Mouse (Mus musculus): ENCODE measurements at regions not wholly inside any gene's neighbourhood (a gene's known extent, or its start where the extent isn't known, plus 50 kb on each side); places are given as distances from the start of the nearest gene placed in this dataset.

DNA sequence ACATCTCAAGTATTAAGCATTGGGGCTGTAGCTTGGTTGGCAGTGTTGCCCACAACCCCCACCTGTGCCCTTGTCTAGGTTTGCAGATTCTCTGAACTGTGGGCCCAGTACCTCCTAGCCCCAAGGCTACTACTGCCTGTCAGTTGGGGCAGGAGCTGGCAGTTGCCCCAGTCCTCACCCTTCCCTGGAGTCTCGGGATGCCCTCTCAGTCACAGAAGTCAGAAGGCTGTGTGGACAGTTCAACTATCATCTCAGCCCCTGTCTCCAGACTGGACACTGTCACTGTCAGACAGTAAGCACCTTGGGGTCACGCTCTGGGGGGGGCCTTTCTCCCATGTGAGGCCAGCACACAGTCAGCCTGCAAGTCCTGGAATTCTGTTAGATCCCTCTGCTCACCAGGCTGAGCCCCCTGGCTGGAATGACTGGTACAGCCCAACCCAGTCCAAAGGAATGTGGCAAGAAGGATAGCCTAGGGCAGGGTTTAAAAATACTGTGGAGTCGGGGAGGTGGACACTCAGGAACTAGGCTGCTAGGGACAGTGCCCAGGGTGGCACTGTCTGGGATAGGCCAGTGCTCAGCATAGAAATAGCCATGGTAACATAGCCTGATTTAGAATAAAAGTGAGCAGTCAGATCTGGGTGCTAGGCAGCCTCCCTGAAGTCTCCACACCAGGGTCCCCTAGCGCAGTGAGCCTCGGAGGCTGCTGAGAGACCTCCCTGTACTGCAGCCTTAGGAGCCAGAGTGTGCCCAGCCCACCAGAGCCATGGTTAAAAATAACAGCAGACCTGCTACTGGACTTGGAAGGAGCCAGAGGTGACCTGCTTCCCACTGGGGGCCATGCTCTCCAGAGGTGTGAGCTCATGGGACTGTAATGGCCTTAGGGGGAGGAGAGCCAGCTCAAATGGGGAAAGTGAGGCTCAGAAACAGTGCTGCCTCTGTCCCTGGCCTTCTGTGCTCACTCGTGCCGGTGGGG, 83.1 kb upstream of the Ptpn1 start:
- DNase-seq, result no peak

- no peak for DNase-seq
These were observed 84.4 kb upstream of the Ptpn1 start for GRCm38 (mm10) chr2:167847281-167848077.

GRCm38 (mm10) chr2:167845370-167845769, 86.5 kb upstream of the Ptpn1 start:
- no peak for DNase-seq

GRCm38 (mm10) chr2:167844556-167844955, 87.3 kb upstream of the Ptpn1 start:
- peak; percentile 77 to 84 for DNase-seq

GRCm38 (mm10) chr2:167843921-167844320, 87.9 kb upstream of the Ptpn1 start:
- no peak for DNase-seq

GRCm38 (mm10) chr2:167842993-167843392, 88.9 kb upstream of the Ptpn1 start:
- no peak for DNase-seq

DNA sequence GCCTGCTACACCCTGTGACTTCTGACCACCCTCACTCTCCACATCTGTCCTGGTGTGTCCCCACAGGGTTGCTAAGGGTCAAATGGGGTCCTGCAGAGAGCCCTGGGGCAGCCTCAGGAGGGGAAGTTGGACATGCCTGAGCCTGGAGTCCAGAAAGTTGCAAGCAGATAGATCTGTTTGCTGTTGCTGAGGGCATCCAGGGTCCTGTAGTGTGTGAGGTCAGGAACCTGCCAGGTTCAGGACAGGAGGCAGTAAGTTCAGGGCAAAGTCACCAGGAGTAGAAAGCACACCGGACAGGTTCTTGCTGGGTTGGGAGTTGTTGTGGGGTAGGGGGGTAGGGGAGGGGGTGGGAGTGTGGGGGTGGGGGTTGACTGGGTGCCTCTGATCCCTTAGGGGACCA, 89.4 kb upstream of the Ptpn1 start:
- DNase-seq, result no peak

GRCm38 (mm10) chr2:167841339-167842240, 90.3 kb upstream of the Ptpn1 start:
- DNase-seq, result no peak

DNA sequence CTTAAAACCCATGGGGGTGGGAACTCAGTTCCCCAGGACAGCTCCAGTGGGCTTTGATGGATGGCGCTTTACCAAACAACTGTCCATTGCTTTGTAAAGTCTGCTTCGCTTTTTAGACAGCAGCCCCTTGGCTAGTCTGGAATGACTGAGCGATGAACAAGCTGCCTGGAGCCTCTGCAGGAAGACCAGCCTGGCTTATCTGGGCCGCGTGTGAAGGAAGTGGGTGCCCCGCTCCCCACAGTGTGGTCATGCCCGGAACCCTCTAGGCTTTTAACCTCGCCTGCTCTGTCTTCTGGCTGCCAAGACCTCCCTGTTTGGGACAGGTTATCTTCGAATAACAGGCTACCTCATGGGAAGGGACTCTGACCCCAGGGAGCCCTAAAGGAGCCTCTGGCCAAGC, 91.5 kb upstream of the Ptpn1 start:
- no peak for DNase-seq

GRCm38 (mm10) chr2:167839324-167839981, 92.4 kb upstream of the Ptpn1 start:
- DNase-seq, result peak; percentile 63 to 83

DNA sequence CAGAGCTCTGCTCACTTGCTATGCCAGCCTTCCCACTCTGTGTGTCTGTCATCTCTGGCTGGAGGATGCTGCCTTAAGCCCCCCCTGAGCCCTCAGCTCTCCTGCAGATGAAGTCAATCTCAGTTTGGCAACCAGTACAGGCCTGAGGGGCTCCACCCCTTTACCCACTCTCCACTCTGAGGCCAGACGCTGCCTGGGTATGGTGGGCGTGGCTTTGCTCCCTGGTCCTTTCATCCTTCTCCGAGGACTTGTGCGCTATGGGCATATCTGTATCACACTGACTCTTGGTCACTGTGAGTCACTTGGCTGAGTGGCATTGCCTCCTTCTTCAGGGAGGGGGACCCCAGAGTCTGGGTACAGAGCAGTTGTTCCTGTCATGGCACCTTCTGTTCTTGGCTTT, 94.3 kb upstream of the Ptpn1 start:
- DNase-seq, result peak in 1 of 2 experiments; percentile 60

- DNase-seq, result peak in 1 of 2 experiments; percentile 50
These were observed 95.2 kb upstream of the Ptpn1 start for GRCm38 (mm10) chr2:167836611-167837010.

GRCm38 (mm10) chr2:167834605-167835004, 97.3 kb upstream of the Ptpn1 start:
- DNase-seq, result peak; percentile 90 to 93

DNA sequence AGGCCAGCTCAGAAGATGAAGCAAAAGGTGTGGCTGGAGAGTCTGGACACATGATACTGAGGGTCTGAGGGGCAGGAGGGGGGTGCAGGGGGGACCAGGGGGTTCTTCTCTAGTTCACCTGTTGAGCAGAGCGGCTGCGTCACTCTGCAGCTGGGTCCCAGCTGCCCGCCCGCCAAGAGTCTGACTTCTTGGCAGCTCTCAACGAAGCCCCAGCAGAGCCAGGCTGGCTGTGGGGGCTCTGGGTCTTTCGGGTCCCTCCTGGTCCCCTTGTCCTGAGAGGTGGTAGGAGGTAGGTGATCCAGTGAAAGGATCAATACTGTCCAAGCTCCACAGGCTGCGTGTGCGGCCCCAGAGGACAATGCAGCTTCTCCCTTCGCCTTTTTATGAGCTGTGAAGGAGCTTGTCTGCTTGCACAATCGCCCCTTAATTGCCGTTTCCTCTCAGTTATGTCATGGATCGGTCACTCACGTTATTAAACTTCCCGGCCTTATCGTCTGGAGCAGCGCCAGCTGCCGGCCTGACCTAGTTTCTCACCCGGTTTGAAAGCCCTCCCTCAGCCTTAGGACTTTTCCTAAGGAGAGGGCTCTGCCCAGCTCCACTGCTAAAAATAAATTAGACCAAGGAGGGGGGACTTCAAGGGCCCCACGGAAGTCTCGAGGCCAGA, 98.4 kb upstream of the Ptpn1 start:
- peak; percentile 95 to 97 for DNase-seq

DNA sequence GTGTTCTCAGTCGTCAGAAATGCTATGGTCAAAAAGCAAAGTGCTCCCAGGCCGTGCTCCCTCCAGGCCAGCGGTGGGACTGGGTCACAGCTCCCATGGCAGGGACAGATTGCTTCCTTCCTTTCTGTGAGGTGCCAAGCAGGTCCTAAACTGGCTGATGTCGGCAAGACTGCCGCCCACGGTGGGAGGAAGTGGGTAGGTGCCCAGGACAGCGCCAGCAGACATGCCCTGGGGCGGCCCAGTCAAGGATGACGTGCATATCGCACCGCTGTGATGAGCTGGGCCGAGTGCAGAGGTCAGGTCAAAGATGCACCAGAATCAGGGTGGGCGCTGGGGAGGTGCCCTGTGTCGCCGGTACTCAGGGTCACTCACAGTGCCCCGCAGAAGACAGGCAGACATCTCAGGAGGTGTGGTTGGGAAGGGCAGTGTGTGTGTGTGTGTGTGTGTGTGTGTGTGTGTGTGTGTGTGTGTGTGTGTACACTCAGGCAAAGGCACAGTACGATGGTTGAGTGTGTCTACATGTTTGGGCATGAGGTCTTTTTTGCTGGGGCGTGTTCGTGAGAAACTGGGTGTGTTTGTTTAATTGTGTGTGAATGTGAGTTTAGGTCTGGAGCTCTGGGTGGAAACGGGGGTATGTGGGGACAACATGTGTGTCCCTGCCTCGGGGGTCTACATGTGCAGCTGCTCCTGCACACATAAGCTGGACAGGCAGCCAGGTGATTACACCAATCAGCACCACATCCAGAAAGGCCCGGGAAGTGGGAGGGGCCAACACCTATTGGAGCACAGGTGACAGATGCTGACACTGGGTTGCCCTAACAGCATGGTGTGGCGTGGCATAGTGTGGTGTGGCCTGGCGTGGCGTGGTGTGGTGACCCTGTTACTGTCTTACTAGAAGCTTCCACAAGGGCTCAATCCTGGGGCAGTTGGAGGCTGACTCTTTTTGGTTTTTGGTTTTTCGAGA, 100.5 kb upstream of the Ptpn1 start:
- peak; percentile 54 to 67 for DNase-seq

DNA sequence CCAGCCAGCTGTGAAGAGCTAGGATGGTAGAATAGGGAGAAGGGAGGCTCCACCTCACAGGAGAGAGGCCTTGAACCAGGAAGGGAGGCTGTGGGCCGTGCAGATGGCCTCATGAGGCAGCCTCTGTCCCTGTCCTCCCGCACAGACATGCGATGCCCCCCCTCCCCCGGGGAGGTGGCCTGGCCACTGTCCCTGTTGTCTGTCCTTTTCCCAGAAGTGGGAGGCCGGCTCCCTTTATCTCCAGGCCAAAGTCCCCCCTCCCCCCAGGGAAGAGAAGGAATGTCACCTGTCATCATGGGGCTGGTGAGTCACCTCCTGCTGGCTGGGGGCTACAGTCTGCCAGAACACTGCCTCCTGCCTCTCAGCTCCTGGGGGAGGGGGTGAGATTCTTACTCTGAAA, 103.6 kb upstream of the Ptpn1 start:
- DNase-seq, result no peak

DNA sequence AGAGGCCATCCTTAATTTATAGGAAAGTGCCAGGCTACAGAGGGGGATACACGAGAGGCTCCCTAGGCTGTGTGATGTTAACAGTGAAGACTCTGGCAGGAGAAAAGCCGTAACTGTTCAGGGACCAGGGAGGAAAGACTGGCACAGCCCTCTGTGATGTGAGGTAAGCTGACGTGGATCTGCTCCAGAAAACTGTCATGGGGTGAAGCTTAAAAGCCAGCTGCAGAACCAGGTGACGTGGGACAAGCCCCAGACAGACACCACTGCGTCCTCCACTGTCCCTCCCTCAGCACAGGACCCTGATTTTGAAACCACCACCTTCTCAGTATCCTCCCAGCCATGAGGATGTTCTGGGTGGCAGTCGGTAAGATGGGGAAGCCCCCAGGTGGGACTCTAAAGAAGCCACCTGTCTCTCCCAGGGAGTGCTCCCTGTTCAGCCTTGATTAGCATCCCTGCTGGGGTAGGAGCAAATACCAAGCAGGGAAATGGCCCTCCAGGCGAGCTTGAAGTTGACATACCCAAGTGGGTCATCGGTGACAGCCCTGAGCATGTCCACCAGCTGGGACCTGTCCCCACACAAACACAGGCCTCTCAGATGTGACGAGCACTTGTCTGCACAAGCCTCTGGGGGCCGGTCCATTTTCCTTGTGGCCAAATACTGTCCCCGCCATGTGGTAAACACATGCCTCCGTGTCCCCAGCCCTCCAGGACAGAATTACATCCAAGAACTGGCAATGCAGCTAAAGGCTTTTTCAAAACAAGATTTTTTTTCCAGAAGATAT, 104.7 kb upstream of the Ptpn1 start:
- peak; percentile 49 to 63 for DNase-seq

- DNase-seq, result peak; percentile 86 to 91
These were observed 108.3 kb upstream of the Ptpn1 start for GRCm38 (mm10) chr2:167823513-167823912.

GRCm38 (mm10) chr2:167823044-167823443, 108.8 kb upstream of the Ptpn1 start:
- peak in 1 of 2 experiments; percentile 57 for DNase-seq
